Mouse (Mus musculus) liver, postnatal 0 days (tissue): ENCODE results near the gene Cfap69. TPM values are rescaled to one million over a fixed set of nuclear protein-coding genes. Genes with fewer than 3 reads are reported as not detected.
A peak's percentile ranks its signal among the peaks of the same experiment; 100 is the strongest.

Source experiments
- ATAC-seq: fragments of 200-750 bp; cut with Nextera tagmentation; 2 replicates; pipeline ENCODE4 v1.8.0; 2017; ENCODE audit warnings: mild to moderate bottlenecking, moderate library complexity
- DNase-seq: peaks from one replicate; pipeline ENCODE4 v3.0.0-alpha.2; 2016
- H3K27ac ChIP-seq: fragments of 300-500 bp; sonication (generic); 2 replicates; pipeline ENCODE4 v1.5.1; 2014; ENCODE audit warnings: antibody characterized with exemption, moderate library complexity, mild to moderate bottlenecking, low read depth
- H3K27me3 ChIP-seq: fragments of 300-500 bp; sonication (generic); 2 replicates; pipeline ENCODE4 v1.6.1; 2014; ENCODE audit warnings: low read length, control low read depth, mixed read lengths; ENCODE audit not compliant: insufficient read depth
- H3K36me3 ChIP-seq: fragments of 300-500 bp; sonication (generic); replicated peaks from 2 replicates; pipeline ENCODE4 v1.6.1; 2014; ENCODE audit warnings: mild to moderate bottlenecking, control low read depth, low read length, moderate library complexity, mixed read lengths; ENCODE audit not compliant: insufficient read depth
- H3K4me1 ChIP-seq: fragments of 300-500 bp; sonication (generic); 2 replicates; pipeline ENCODE4 v1.6.1; 2014; ENCODE audit warnings: antibody characterized with exemption, mild to moderate bottlenecking, control low read depth; ENCODE audit not compliant: insufficient read depth
- H3K4me2 ChIP-seq: fragments of 300-500 bp; sonication (generic); 2 replicates; pipeline ENCODE4 v1.6.1; 2014; ENCODE audit warnings: low read depth, mild to moderate bottlenecking, low read length, moderate library complexity, mixed read lengths
- H3K4me3 ChIP-seq: fragments of 300-500 bp; sonication (generic); 2 replicates; pipeline ENCODE4 v1.5.1; 2014; ENCODE audit warnings: low read depth, low read length
- H3K9ac ChIP-seq: fragments of 300-500 bp; sonication (generic); replicated peaks from 2 replicates; pipeline ENCODE4 v1.6.1; 2014; ENCODE audit warnings: mild to moderate bottlenecking, moderate library complexity
- H3K9me3 ChIP-seq: fragments of 300-500 bp; sonication (generic); 2 replicates; pipeline ENCODE4 v1.6.1; 2016; ENCODE audit warnings: mild to moderate bottlenecking, control low read depth, low read length, mixed read lengths
- CTCF ChIP-seq: sonication (generic); IDR thresholded peaks from 2 replicates; pipeline ENCODE4 v1.5.1; 2016; ENCODE audit warnings: antibody characterized with exemption, low read depth
- EP300 ChIP-seq: IDR thresholded peaks from 2 replicates; pipeline ENCODE4 v1.6.1; 2016; ENCODE audit warnings: antibody characterized with exemption, low read depth, mild to moderate bottlenecking
- WGBS: fragments of 180-500 bp; shearing (Covaris S2); extraction: QIAGEN DNeasy Blood & Tissue Kit; methylation state at CpG from one replicate; pipeline ENCODE4 v1.1.7; 2014; ENCODE audit not compliant: insufficient replicate concordance; 5-methylcytosine and 5-hydroxymethylcytosine counted together
- polyA plus RNA-seq: library from polyadenylated mRNA; unstranded; fragments of >200 nt; fragmentation: Nextera tagmentation; extraction: Ambion mirVana; gene quantifications from 2 replicates; pipeline ENCODE4 v1.2.1, GENCODE M21; 2015

Gene Cfap69
- polyA plus RNA-seq, 1 experiment from 2014 or later = 0.43 TPM

DNA sequence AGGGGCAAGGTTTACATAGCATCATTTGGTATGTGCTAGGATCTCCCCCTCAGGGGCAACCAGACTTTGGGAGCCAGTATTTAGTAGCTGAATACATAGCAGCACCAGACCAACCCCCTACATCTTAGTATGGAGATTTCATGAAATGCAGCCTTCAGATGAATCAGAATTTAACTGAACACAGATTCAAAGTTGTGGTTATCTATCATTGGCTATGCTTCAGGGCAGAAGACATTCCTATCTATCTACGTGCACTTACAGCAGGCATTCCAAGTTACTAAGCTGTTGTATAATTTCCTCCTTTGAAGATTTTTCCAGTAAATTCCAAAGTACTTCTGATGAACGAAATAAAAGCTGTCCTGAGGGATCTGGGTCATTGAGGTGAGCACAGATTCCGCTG is 38.5 kb downstream of the Cfap69 start:
- H3K4me3 ChIP-seq = no peak overlapping the region
- ATAC-seq = no peak
- H3K27ac ChIP-seq = no peak overlapping the region
- no peaks in the 10 kb centered on the region for H3K27me3 ChIP-seq
- no peak for DNase-seq
- H3K9ac ChIP-seq = no peak overlapping the region
- H3K9me3 ChIP-seq = no peaks in the 10 kb centered on the region
- 69% methylated on average over 3 of the region's 3 CpGs for WGBS
- no peaks in the 10 kb centered on the region for H3K36me3 ChIP-seq
- H3K4me2 ChIP-seq = no peak overlapping the region
- no peaks in the 10 kb centered on the region for H3K4me1 ChIP-seq
- TF ChIP-seq CTCF (no peak), EP300 (no peak)

DNA sequence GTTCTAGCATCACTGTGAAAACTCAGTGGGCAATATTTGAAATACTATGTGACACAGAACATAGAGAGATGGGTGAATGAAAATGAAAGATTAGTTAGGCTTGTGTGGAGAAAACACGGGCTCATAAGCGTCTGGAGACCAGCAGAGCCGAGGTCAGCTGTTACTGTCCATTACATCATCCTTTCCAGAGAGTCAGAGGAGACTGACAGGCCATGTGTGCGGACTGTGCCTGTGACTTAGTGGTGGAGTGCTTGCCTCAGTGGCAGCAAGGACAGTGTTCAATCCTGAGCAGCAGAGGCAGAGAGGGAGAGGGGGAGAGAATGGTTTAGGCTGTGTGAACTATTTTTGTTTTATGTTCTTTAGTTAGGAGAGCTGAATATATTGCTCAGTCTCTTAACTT is 45.7 kb downstream of the Cfap69 start:
- no peaks in the 10 kb centered on the region for H3K4me1 ChIP-seq
- no peaks in the 10 kb centered on the region for H3K9me3 ChIP-seq
- no peak for ATAC-seq
- H3K27ac ChIP-seq = no peak overlapping the region
- H3K9ac ChIP-seq = no peak overlapping the region
- DNase-seq = no peak
- no peak overlapping the region for H3K4me3 ChIP-seq
- no peaks in the 10 kb centered on the region for H3K36me3 ChIP-seq
- 56% methylated on average over 4 of the region's 4 CpGs for WGBS
- no peak for TF ChIP-seq CTCF
- TF ChIP-seq EP300 = no peak
- H3K4me2 ChIP-seq = no peak overlapping the region
- no peaks in the 10 kb centered on the region for H3K27me3 ChIP-seq

DNA sequence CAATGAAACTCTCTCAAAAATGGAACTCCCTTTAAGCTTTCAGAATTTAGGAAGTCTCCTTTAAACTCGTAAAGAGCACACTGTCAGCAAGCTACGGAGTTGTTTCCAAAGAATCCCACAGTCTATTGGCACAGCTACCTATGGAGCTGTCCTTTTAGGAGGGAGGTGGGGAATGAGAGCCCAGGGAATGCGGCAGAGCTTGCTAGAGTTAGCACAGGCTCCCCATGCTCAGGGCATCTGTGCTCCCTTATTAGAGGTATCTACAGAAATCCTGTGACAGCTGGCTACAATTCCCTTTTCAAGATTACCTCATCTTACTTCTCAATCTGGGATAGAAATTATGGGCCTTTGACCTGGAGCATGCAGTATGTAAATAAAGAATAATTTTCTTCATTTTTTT is 53.5 kb downstream of the Cfap69 start:
- no peaks in the 10 kb centered on the region for H3K27me3 ChIP-seq
- no peak for ATAC-seq
- no peaks in the 10 kb centered on the region for H3K36me3 ChIP-seq
- DNase-seq = no peak
- H3K9me3 ChIP-seq = no peaks in the 10 kb centered on the region
- no peaks in the 10 kb centered on the region for H3K4me1 ChIP-seq
- WGBS = 60% methylated on average over 3 of the region's 3 CpGs
- H3K27ac ChIP-seq = no peak overlapping the region
- no peak for TF ChIP-seq CTCF
- TF ChIP-seq EP300 = no peak
- no peak overlapping the region for H3K4me2 ChIP-seq
- no peak overlapping the region for H3K4me3 ChIP-seq
- no peak overlapping the region for H3K9ac ChIP-seq

DNA sequence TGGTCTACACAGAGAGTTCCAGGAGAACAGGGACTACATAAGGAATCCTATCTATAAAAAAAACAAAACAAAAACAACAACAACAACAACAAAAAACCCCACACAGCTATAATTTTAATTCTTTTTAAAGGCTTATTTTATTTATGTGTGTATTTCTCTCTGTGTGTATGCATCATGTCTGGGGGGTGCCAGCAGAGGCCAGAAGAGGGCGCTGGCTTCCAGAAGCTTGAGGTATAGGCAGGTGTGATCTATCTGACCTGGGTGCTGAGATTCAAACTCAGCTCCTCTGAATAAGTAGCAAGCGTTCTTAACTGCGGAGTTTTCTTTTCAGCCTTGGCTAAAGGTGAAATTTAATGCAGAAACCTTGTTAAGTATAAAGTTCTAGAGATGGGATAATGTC is 76.4 kb downstream of the Cfap69 start:
- Histone ChIP-seq H3K4me1 (no peaks in the 10 kb centered on the region), H3K4me2 (no peak overlapping the region), H3K9ac (no peak overlapping the region), H3K27ac (no peak overlapping the region), H3K9me3 (no peaks in the 10 kb centered on the region), H3K36me3 (no peaks in the 10 kb centered on the region), H3K27me3 (no peaks in the 10 kb centered on the region), H3K4me3 (no peak overlapping the region)
- no peak for ATAC-seq
- TF ChIP-seq EP300 (no peak), CTCF (no peak)
- no peak for DNase-seq
- 80% methylated on average over 3 of the region's 3 CpGs for WGBS

- DNase-seq = peak; percentile 24
Measured at GRCm38 (mm10) chr5:5573749-5574317, 90.2 kb downstream of the Cfap69 start, which contains the start of gene Gm8773. Gene Gm8773 (plus strand): TSS chr5:5573799.

GRCm38 (mm10) chr5:5562435-5562834 is 101.6 kb downstream of the Cfap69 start:
- Histone ChIP-seq H3K9me3 (no peaks in the 10 kb centered on the region), H3K36me3 (no peaks in the 10 kb centered on the region), H3K27ac (no peak overlapping the region), H3K9ac (no peak overlapping the region), H3K27me3 (no peaks in the 10 kb centered on the region), H3K4me1 (peaks cover 6% of the 10 kb centered on the region), H3K4me3 (no peak overlapping the region), H3K4me2 (no peak overlapping the region)
- TF ChIP-seq CTCF = no peak
- TF ChIP-seq EP300 = no peak
- 74% methylated on average over 3 of the region's 3 CpGs for WGBS
- DNase-seq = no peak
- no peak for ATAC-seq

More at GRCm38 (mm10) chr5:5573749-5574317, 90.2 kb downstream of the Cfap69 start, which contains the start of gene Gm8773:
- H3K9me3 ChIP-seq = no peaks in the 10 kb centered on the region
- H3K9ac ChIP-seq = peak within 1 kb of the TSS; percentile 27; the same call in 1 of the 2 replicates
- H3K4me1 ChIP-seq = peaks cover 6% of the 10 kb centered on the region; the same call in 1 of the 2 replicates
- no peaks in the 10 kb centered on the region for H3K36me3 ChIP-seq
- TF ChIP-seq CTCF (no peak), EP300 (no peak)
- H3K4me3 ChIP-seq = peak within 1 kb of the TSS; percentile 47
- H3K27me3 ChIP-seq = 0 out of 2 replicates have a peak, but pooled peaks cover 7% of the 10 kb centered on the region
- peak within 1 kb of the TSS; percentile 71 for H3K4me2 ChIP-seq
- no peak for ATAC-seq
- 1% methylated on average over 24 of the region's 24 CpGs for WGBS
- H3K27ac ChIP-seq = no peak within 1 kb of the TSS
